Mouse (Mus musculus) liver, adult 2 months (tissue): ENCODE results near the gene Gm45623. TPM values are rescaled to one million over a fixed set of nuclear protein-coding genes. Genes with fewer than 3 reads are reported as not detected.

Experiments used
- DNase-seq: peaks from one replicate; pipeline ENCODE4 v3.0.0-alpha.2; 2011; ENCODE audit warnings: low read depth, low spot score; ENCODE audit errors: extremely low read depth
- H3K27ac ChIP-seq: fragments of 200-500 bp; replicated peaks from 2 replicates; pipeline ENCODE4 v1.5.1; 2012; ENCODE audit warnings: low read depth, mild to moderate bottlenecking, control low read depth, inconsistent platforms, low read length; ENCODE audit not compliant: insufficient read depth
- H3K27me3 ChIP-seq: fragments of 200-500 bp; 2 replicates; pipeline ENCODE4 v1.6.1; 2012; ENCODE audit warnings: mild to moderate bottlenecking, moderate library complexity, low read length, inconsistent platforms; ENCODE audit not compliant: control insufficient read depth, insufficient read depth
- H3K36me3 ChIP-seq: fragments of 200-500 bp; 2 replicates; pipeline ENCODE4 v1.6.1; 2012; ENCODE audit warnings: low read length, inconsistent platforms; ENCODE audit not compliant: control insufficient read depth, insufficient read depth
- H3K4me1 ChIP-seq: fragments of 200-500 bp; 2 replicates; pipeline ENCODE4 v1.6.1; 2011; ENCODE audit warnings: low read length; ENCODE audit not compliant: control insufficient read depth, insufficient read depth
- H3K4me3 ChIP-seq: fragments of 200-500 bp; 2 replicates; pipeline ENCODE4 v1.5.1; 2011; ENCODE audit warnings: low read depth, mild to moderate bottlenecking, control low read depth, low read length, moderate library complexity; ENCODE audit not compliant: insufficient read depth
- H3K79me2 ChIP-seq: fragments of 200-500 bp; 2 replicates; pipeline ENCODE4 v1.6.1; 2012; ENCODE audit warnings: inconsistent platforms, mild to moderate bottlenecking, low read length, moderate library complexity; ENCODE audit not compliant: control insufficient read depth, insufficient read depth
- H3K9ac ChIP-seq: fragments of 200-500 bp; 2 replicates; pipeline ENCODE4 v1.6.1; 2012; ENCODE audit warnings: low read depth, mild to moderate bottlenecking, control low read depth, inconsistent platforms, low read length
- CTCF ChIP-seq: fragments of 200-500 bp; IDR thresholded peaks from 2 replicates; pipeline ENCODE4 v1.5.1; 2011; ENCODE audit warnings: low read depth, low read length, control low read depth
- POLR2A ChIP-seq: fragments of 200-500 bp; IDR thresholded peaks from 2 replicates; pipeline ENCODE4 v1.6.1; 2011; ENCODE audit warnings: low read length, control low read depth; ENCODE audit not compliant: insufficient read depth; ENCODE audit errors: extremely low read depth
- WGBS: fragments of 180-500 bp; shearing (Covaris S2); methylation state at CpG from one replicate; pipeline ENCODE4 v1.1.7; 2018; 5-methylcytosine and 5-hydroxymethylcytosine counted together
- polyA plus RNA-seq: library from polyadenylated mRNA; depleted of rRNA; stranded (reverse); fragments of >200 nt; gene quantifications from 2 replicates; pipeline ENCODE4 v1.2.3, GENCODE M21; 2012
- total RNA-seq: library from RNA; depleted of rRNA; stranded (reverse); fragments of >200 nt; gene quantifications from 2 replicates; pipeline ENCODE4 v1.2.3, GENCODE M21; 2014

Gene Gm45623
- total and polyA plus RNA-seq, 2 experiments = not detected

- Histone ChIP-seq H3K4me1 (peaks cover 15% of the 10 kb centered on the region), H3K27ac (no peak overlapping the region), H3K9ac (no peak overlapping the region), H3K79me2 (peaks cover 25% of the 10 kb centered on the region; the same call in 1 of the 2 replicates), H3K4me3 (no peak overlapping the region), H3K27me3 (no peaks in the 10 kb centered on the region), H3K36me3 (no peaks in the 10 kb centered on the region)
- TF ChIP-seq POLR2A = no peak
- no peak for TF ChIP-seq CTCF
- no peak for DNase-seq
- 40% methylated on average over 2 of the region's 2 CpGs for WGBS
Measured at GRCm38 (mm10) chr13:56710620-56711019, 43.0 kb downstream of the Gm45623 start.

GRCm38 (mm10) chr13:56707606-56708005 is 46.0 kb downstream of the Gm45623 start:
- DNase-seq = peak; percentile 24
- no peak overlapping the region for H3K27ac ChIP-seq
- peaks cover 29% of the 10 kb centered on the region for H3K4me1 ChIP-seq
- H3K79me2 ChIP-seq = peaks cover 35% of the 10 kb centered on the region; the same call in 1 of the 2 replicates
- H3K9ac ChIP-seq = no peak overlapping the region
- H3K27me3 ChIP-seq = no peaks in the 10 kb centered on the region
- 55% methylated on average over 4 of the region's 4 CpGs for WGBS
- no peak overlapping the region for H3K4me3 ChIP-seq
- no peaks in the 10 kb centered on the region for H3K36me3 ChIP-seq
- TF ChIP-seq POLR2A = no peak
- no peak for TF ChIP-seq CTCF

GRCm38 (mm10) chr13:56707111-56707510 is 46.5 kb downstream of the Gm45623 start:
- 23% methylated on average over 4 of the region's 4 CpGs for WGBS
- Histone ChIP-seq H3K27ac (no peak overlapping the region), H3K9ac (no peak overlapping the region), H3K4me3 (no peak overlapping the region), H3K36me3 (no peaks in the 10 kb centered on the region), H3K4me1 (peaks cover 33% of the 10 kb centered on the region), H3K79me2 (peaks cover 30% of the 10 kb centered on the region; the same call in 1 of the 2 replicates), H3K27me3 (no peaks in the 10 kb centered on the region)
- TF ChIP-seq POLR2A (no peak), CTCF (no peak)
- peak; percentile 73 for DNase-seq

GRCm38 (mm10) chr13:56704596-56704995 is 49.0 kb downstream of the Gm45623 start:
- Histone ChIP-seq H3K79me2 (peaks cover 22% of the 10 kb centered on the region; the same call in 1 of the 2 replicates), H3K4me1 (peaks cover 24% of the 10 kb centered on the region), H3K4me3 (no peak overlapping the region), H3K36me3 (no peaks in the 10 kb centered on the region), H3K9ac (no peak overlapping the region), H3K27me3 (no peaks in the 10 kb centered on the region), H3K27ac (no peak overlapping the region)
- 74% methylated on average over 2 of the region's 2 CpGs for WGBS
- TF ChIP-seq POLR2A (no peak), CTCF (no peak)
- DNase-seq = no peak

GRCm38 (mm10) chr13:56703871-56704321 is 49.7 kb downstream of the Gm45623 start:
- peak overlapping the region; percentile 69 for H3K27ac ChIP-seq
- peaks cover 24% of the 10 kb centered on the region for H3K4me1 ChIP-seq
- TF ChIP-seq POLR2A = no peak
- no peaks in the 10 kb centered on the region for H3K27me3 ChIP-seq
- no peaks in the 10 kb centered on the region for H3K36me3 ChIP-seq
- peaks cover 20% of the 10 kb centered on the region; the same call in 1 of the 2 replicates for H3K79me2 ChIP-seq
- H3K4me3 ChIP-seq = peak overlapping the region; percentile 79
- H3K9ac ChIP-seq = peak overlapping the region; percentile 98
- peak; percentile 83 for DNase-seq
- WGBS = 2% methylated on average over 11 of the region's 11 CpGs

GRCm38 (mm10) chr13:56703222-56703870 is 50.3 kb downstream of the Gm45623 start:
- no peaks in the 10 kb centered on the region for H3K36me3 ChIP-seq
- H3K4me3 ChIP-seq = peak overlapping the region; percentile 79
- 1% methylated on average over 77 of the region's 80 CpGs for WGBS
- TF ChIP-seq POLR2A = no peak
- no peak for TF ChIP-seq CTCF
- no peaks in the 10 kb centered on the region for H3K27me3 ChIP-seq
- H3K27ac ChIP-seq = peak overlapping the region; percentile 99
- H3K4me1 ChIP-seq = peaks cover 24% of the 10 kb centered on the region
- H3K79me2 ChIP-seq = peaks cover 20% of the 10 kb centered on the region; the same call in 1 of the 2 replicates
- H3K9ac ChIP-seq = peak overlapping the region; percentile 98
- peak; percentile 66 for DNase-seq
